Mouse (Mus musculus): ENCODE data around the gene Gm11273.

GRCm38 (mm10) chr13:21530136-21530535 is 28.9 kb upstream of the Gm11273 start:
- no peak for TF ChIP-seq CTCF (IDR thresholded peaks at IDR 0.05; ENCODE audit: borderline replicate concordance, extremely low read depth, insufficient read depth, insufficient read length)
- TF ChIP-seq POLR2A (IDR thresholded peaks at IDR 0.05; ENCODE audit: borderline replicate concordance, extremely low read depth, insufficient read depth, insufficient read length, poor library complexity, severe bottlenecking): no peak
